Mouse (Mus musculus): Measurements from ENCODE around the gene Slc38a3. TPM values are rescaled to one million over a fixed set of nuclear protein-coding genes. Genes with fewer than 3 reads are reported as not detected.
A peak's percentile ranks its signal among the peaks of the same experiment; 100 is the strongest.

Slc38a3 gene
- polyA plus RNA-seq, 3 experiments from 2014 or later, result not detected

DNA sequence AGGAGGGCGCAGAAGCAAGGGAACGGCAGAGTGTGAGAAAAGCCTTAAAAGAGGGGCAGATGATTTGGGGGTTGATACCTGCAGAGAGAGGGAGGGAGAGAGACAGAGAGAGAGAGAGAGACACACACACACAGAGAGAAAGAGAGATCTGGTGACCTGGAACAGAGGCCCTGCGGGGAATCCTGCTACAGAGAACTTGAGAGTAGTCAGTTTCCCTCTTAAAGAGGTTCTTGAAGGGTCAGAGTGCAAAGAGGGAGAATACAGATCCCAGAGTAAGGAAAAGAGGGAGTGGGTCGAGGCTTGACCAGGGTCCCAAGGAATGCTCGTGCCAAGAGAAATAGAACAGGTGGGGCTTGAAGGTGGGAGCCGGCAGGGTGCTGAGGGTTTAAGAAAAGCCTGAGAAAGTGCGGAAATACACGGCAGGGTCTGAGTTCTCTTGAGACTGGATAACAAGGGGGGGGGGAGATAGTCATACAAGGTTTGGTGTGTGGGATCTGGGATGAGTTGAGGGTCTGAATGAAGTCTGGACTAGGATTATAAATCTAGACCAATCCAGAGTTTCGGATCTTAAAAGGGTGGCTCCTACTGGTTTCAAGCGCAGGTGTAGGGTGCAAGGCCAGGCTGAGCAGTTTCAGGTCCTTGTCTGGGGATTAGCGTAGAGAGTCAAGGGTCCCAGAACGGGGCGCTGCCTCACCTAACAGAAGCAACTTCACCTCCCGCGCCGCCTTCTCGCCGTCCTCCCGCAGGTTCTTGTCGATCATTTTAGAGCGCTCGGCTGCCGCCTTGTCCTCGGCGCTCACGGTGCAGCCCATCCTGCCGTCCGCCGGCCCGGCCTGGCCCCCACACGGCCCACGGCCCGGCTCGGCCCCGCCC lies 34.7 kb downstream of the Slc38a3 start:
- ATAC-seq, result no peak

- peak; percentile 13 for ATAC-seq
These were observed 35.5 kb downstream of the Slc38a3 start for GRCm38 (mm10) chr9:107633661-107634405.

DNA sequence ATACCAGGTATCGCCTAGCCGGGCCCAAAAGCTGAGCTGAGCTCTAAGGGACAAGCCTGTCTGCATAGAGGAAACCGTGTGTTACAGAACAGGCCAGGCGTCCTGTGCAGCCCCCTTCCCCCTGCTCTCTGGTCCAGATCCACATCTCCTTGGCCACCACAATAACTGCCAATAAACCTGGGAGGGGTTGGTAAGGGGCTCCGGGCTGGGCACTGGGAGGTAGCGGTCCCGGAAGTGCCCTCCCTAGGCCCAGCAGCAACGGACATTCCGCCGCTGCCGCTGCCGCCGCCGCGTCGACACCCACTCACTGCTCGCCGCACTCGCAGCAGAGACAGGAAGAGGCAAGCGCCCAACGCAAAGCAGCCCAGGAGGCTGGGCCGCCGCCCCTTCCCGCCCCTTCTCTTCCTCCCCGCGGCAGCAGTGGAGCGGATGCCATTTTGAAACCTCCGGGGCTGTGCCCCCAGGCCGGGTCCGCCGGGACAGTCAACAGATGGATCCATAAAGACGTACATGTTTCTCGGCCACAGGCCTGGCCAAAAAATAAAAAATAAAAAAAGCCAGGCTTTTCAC lies 36.2 kb downstream of the Slc38a3 start:
- peak; percentile 75 for ATAC-seq

- ATAC-seq, result no peak
These were observed 36.9 kb downstream of the Slc38a3 start for GRCm38 (mm10) chr9:107632478-107632877.

DNA sequence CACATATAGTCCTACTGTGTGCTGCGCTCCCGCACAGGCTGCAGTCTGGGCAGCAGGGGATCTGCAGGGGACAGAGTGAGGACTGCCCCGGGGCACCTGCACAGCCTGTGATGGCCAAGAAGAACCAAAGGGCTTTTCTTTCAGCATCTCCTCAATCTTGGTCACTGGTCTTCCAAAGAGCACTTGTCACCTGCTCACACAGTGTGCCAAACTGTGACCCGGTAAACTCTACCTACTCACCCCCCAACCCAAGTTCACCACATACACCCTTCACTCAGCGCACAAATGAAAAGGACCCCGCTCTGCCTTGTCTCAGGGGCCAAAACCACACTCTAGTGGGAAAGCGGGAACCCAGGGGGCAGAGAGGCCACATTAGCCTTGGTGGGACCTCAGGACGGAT lies 37.5 kb downstream of the Slc38a3 start:
- no peak for ATAC-seq

DNA sequence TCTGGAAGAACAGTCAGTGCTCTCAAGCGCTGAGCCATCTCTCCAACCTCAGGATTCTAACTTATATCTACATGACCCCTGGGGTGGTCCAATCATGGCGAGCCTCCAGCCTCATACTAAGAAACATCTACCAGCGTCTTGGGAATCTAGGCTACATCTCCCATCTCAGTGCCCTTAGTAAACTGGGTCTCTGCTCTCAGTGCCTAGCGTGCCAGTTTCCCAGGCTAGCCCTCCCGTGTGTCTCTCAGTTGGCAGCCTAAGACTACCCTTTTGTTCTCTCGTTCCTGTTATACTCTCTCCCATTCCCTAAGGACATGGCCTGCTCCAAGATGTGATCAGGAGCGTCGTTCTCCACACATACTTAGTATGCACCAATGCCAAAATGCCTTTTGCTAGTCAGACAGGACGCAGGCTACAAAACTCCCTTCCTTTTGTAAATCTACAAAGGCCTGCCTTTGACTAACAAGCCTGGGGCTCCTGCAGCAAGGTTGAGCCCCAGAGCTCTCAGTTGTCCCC lies 38.0 kb downstream of the Slc38a3 start:
- no peak for ATAC-seq

GRCm38 (mm10) chr9:107630576-107630975 lies 38.8 kb downstream of the Slc38a3 start:
- no peak for ATAC-seq

DNA sequence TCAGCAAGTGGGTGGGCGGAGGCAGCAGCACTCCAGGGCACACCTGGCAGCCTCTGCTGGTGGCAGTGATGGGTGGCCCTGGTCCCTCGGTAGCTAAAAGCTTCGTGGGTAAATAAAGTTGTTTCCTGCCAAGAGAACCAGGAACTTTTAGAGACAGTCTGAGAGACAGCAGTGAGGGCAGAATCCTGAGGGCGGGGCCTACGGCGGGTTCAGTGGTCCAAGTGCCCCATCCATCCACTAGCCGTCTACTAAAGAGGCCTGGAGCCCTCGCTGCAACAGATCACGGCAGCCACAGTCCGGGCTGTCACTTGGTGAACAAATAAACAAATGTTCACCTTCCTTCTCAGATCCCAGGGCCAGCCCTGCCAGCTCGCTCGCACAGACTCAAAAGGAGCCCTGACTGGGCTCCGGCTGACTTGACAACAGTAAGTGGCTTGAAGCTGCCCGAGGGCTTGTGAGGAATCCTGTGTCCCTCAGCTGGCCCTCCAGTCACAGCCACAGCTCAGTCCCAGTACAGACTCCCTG lies 39.4 kb downstream of the Slc38a3 start:
- peak; percentile 21 for ATAC-seq

- ATAC-seq, result no peak
These were observed 40.0 kb downstream of the Slc38a3 start for GRCm38 (mm10) chr9:107629411-107629730.

- ATAC-seq, result no peak
These were observed 40.5 kb downstream of the Slc38a3 start for GRCm38 (mm10) chr9:107628721-107629410.

GRCm38 (mm10) chr9:107627387-107628255 lies 41.7 kb downstream of the Slc38a3 start:
- no peak for ATAC-seq

DNA sequence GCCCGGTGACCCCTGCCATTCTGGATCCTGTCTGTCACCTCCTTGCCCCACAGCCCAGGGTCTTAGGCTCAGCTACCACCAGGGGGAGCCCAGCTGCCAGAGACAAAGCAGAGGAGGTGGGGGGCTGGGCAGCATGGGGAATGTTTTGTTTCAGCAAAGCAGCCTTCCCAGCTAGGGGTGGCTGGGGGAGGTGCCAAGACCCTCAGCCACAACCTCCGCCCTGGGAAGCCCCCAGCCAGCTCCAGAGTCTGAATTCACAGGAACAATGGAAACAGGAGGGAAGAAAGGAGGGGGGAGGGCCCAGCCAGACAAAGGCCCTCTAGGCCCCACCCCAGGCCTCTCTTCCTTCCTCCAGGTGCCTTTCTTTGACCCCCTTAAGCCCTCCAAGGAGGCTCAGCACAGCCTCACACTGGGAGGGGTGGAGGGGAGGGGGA lies 42.5 kb downstream of the Slc38a3 start:
- ATAC-seq, result no peak

GRCm38 (mm10) chr9:107626158-107626843 lies 43.0 kb downstream of the Slc38a3 start:
- ATAC-seq, result no peak

DNA sequence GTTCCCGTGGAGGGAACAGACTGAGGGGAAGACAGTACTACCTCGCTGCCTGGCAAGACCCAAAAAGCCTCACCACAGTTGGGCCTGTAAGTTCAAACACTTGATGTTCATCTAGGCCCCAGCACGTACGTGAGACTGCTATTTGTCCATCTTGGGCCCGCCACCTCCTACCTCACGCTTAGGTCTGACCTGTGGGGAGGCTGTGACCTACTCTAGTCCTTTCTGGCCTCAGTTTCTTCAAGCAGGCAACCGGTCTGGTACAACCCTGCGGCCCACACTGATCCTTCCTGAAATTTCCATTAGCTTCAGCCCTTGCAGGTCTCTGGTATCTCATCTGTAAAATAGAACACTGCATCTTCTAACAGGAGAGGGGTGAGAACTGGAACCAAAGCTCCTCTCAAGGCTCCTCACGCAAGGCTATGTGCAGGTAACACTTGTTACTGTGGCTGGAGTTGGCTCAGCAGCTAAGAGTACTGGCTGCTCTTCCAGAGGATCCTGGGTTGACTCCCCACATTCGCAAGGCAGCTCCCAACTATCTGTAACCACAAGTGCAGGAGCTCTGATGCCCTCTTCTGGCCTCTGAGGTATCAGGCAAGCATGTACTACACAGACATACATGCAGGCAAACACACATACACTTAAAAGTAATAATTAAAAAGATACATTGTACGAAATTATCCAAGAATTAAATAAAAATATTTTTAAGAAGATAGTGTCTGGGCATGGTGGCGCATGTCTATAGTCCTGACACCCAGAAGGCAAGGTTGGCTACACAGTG lies 43.8 kb downstream of the Slc38a3 start:
- ATAC-seq, result no peak

DNA sequence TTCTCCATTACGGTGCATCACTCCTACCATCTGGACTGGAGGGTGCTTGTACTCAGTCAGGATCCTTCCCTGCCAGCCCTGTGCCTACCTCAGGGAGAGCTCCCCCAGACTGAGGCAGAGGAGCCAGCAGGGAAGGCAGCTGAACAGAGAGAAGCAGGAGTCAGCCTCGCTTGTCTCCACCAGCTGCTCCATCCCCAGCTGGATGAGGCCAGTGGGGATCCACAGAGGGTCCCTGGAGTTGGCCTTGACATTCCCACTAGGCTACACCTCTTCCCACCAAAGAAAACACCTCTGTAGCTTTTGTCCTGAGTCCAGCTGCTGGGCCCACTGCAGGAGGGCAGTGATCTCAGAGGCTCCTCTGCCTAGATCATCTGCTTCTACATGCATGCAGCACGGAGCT lies 44.4 kb downstream of the Slc38a3 start:
- no peak for ATAC-seq

GRCm38 (mm10) chr9:107624539-107624938 lies 44.8 kb downstream of the Slc38a3 start:
- ATAC-seq, result peak; percentile 93

DNA sequence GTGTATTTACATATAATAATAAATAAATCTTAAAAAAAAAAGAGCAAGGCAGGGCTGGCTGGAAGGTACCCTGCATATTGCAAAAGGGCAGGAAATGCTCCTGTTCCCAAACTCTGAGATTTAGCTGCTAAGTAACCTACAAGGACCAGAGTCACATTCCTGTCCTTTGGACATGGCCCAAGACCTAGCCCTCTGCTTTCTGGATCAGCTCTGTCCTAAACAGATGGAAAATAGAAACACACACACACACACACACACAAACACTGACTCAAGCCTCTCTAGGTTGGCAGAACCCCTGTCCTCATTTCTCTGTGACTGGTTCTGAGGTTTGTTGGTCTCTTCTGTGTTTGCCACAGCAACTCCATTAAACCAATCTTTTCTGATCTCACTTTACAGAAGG lies 48.4 kb downstream of the Slc38a3 start:
- no peak for ATAC-seq

DNA sequence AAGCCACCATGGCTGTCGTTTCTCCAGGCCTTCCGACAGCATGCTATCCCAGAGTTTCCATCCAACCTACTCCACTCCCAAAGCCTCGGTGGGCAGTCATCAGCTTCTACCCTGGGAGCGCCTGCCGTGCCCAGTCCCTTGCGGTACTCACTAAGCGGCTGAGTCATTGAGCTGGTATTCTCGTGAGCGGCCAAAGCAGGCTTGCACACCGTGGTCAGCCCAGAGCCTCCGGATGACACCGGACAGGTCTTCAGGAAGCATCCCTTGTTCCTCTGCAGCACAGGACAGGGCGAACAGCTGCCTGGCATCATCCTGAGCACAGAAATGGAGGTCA lies 49.8 kb downstream of the Slc38a3 start:
- ATAC-seq, result no peak

GRCm38 (mm10) chr9:107618778-107619545 lies 50.4 kb downstream of the Slc38a3 start:
- ATAC-seq, result no peak

Measured in inflammation-experienced regulatory T-cells, adult 6 months (primary cell).